Mouse (Mus musculus) hindlimb bud, embryonic 11.5 days (tissue): ENCODE data around the gene Pkdcc.

ENCODE experiments used
- DNase-seq: peaks from one replicate; pipeline ENCODE4 v3.0.0-alpha.2; 2012; ENCODE audit warnings: low read depth, low spot score; ENCODE audit errors: extremely low spot score

Pkdcc gene

DNA sequence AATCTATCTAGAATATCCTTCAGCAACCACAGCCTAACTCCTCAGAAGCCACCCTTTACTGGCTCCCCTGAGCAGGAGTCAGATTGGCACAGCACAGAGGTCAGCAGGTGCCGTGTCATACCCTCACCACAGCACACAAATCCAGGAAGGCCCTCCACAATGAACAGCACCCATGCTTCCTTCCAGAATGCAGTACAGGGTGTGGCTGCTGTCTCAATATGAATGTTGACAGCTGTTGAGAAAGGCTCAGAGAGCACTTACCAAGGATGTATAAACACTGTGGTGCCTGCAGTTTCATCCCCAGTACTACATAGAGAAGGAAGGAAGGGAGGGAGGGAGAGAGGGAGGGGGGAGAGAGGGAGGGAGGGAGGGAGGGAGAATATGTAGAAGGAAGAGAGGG, 29.4 kb downstream of the Pkdcc start:
- no peak for DNase-seq

DNA sequence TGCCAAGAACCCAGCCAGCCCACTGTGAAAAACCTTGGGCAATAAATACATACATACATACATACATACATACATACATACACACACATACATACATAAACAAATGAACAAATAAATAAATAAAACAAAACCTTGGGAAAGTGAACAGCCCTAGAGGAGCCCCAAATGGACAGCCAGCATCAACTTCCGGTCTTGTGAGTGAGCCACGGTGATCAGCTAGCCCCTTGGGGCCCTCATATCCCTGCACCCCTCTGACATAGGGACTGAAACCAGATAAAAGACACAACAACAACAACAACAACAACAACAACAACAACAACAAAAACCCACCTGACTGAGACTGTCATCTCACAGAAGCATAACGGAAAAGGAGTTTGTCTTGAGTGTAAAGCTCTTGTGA, 30.4 kb downstream of the Pkdcc start:
- DNase-seq: no peak

DNA sequence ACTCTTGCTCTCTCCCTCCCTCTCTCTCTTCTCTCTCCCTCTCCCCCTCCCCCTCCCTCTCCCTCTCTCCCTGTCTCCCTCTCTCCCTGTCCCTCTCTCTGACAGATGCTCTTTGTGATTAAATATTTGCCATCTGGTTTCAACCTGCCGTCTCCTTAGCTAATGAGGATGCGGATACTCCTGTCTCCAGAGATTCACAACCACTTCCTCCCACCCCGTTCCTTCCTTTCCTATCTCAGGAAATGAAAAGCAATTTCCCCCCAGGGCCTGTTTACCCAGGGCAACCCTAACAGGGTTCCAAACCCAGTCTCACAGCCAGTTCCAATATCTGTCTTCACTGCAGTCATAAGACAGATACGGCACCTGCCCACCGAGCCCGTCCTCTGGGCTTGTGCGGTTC, 31.0 kb downstream of the Pkdcc start:
- DNase-seq: no peak

DNA sequence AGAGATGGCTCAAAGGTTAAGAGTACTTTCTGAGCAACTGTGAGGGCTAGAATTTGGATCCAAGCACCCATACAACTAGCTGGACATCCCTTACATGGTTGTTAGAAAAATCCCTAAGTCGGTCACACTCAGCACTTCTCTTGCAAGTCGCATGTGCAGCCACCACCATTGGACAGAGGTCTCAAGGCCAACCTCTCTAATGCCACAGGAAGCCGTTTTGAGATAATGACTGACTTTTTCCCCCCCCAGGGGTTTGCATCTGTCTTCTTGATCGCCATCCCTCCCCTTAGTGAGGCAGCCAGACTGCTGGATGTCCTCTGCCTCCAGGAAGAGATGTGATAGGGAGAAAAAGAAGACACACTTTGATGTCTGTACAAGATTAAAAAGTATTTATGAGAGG, 32.1 kb downstream of the Pkdcc start:
- DNase-seq: no peak

DNA sequence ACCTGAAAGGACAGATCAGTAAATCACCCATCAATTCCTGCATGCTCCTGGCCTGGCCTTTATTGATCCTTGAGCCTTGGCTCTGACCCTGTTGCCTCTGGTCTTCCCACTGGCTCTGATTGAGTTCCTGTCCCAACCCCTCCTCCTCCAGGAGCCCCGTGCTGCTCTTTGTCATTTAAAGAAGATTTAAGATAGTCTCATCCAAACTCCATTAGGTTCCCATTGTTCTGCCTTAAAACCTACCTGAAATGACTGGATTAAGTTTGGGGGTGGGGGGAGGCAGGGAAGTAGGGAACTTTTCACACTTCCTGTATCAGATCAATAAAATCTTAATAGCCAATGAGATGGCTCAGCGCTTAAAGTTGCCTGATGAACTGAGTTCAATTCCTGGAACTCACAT, 33.4 kb downstream of the Pkdcc start:
- no peak for DNase-seq

DNA sequence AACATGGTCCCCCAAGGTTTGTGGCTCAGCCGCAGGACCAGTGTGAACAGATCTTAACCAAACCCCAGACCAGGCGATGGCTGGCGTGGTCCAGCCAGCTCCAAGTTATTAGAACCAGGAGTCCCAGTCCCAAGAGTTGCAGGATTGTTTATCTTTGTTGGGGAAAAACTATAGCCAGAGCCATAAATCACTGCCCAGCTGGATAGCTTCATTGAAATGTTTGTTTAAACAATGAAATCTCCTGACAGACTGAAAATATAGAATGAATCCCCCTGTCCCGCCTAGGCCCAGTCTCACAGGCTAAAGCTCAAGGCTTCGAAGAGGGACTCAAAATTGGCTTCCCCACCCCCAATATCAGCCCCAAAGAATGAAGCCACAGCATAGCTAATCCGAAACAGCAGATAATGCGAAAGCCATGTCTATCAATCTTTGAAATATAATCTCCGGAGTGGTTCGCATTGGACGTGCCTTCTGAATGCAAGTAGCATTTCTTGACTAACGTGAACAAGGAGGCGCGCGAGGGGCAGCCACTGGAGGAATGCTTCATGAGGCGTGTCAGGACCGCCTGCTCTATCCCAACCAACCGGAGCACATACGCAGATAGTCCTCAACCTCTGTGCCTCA, 35.9 kb downstream of the Pkdcc start:
- DNase-seq: no peak

DNA sequence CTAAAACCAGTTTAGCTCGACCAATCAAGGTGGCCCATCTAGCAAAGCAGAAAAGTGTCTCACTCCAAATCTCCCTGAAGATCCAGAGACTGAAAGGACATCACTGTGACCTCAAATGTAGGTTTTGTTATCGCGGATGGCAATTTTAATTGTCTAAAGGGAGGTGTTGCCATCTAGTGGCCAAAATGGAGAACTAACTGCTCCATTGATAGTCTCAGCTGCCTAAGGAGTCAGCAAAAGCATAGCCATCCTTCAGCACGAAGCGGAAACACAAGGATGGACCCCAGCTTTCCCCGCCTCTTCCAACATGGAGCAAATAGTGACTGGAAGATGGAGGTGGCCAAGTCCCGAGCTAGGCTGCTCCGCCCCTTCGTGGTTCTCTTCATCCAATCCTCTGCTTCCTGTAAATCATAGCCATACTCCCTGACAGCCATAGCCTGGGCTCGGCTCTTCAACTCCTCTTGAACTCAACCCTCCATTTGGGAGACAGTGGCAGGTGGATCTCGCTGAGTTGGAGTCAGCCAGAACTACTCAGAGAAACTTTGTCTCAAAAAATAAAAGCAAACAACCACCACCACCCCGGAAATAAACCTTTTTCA, 38.1 kb downstream of the Pkdcc start:
- DNase-seq: peak; percentile 68

DNA sequence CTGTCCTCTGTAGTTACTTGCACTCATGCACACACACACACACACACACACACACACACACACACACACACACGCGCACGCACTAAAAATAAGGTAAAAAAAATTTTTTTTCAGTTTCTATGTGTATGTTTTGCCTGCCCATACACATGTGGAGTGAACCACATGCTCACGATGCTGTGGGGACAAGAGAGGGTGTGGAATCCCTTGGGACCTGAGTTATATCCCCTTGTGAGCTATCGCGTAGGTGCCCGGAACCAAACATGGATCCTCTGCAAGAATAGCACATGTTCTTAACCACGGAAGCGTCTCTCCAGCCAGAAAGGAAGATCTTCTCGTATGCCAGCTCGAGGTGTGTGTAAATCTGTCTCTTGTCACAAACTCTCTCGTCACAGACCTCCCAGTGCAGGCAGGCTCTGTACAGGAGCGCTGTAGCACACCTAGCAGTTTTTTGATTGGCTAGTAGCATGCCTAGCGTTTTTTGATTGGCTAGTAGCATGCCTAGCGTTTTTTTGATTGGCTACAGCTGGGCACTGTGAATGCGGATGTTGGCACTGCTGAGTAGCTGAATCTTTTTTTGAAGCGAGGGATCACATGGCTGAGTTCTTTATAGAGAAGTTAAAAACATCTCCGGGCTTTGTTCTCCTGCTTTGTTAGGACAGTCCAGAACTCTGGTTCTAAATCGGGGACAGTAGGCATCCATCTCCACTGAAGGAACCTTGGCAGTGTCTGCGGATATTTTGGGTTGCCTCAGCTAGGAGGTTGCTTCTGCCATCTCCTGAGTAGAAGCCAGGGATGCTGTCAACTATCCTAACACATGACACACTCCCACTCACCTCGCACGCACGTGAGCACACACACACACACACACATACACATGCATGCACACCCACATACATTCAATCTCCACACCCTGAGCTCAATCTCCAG, 52.4 kb downstream of the Pkdcc start:
- DNase-seq: no peak

DNA sequence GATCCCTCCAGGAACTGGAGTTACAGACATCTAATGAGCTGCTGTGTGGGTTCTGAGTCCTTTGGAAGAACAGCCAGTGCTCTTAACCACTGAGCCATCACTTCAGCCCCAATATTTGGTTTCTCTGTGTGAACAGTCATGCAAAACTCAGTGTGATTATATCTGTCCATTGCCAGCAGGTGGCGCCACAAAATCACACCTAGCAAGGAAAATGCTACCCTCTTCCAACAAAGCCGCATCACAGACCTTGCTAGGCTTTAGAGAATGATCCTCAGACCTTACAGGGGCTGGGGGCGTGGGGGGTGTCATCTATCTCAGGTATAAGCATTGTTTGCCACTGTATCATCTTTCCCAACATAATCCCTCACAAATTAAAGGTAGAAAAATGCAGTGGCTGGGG, 56.4 kb downstream of the Pkdcc start:
- no peak for DNase-seq

DNA sequence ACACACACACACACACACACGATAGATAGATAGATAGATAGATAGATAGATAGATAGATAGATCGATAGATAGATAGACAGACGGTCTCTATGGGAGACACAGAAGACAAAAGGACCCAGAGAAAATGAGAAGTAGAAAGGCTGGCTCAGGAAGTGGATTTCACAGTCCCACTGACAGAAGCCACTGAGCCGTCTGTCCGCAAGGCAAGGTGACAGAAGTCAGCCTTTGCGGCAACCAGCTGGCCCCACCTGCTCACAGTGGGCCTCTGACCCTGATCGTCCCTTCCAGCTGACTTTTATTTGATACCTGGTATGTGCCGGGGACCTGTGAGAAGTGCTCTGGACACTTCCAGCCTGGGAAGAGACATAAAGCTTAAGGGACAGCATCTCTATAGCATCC, 57.5 kb downstream of the Pkdcc start:
- DNase-seq: no peak

DNA sequence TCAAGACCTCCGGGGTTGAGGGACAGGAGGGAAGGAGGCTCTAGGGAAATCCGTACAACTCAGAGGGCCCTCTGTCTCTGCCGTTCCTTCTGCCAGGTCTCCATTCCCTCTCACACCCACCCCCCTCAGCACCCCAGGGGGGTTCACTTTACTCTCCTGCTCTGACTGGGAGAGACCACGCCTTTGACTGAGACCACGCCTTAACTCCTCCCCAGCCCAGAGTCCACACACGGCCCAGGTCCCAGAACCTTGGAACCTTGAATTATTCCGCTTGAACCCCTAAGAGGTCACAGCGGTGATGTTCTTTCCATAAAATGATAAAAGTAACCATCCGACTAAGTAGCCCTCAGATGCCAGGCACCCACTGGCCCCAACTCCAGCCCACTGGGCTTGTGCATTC, 58.5 kb downstream of the Pkdcc start:
- DNase-seq: no peak

DNA sequence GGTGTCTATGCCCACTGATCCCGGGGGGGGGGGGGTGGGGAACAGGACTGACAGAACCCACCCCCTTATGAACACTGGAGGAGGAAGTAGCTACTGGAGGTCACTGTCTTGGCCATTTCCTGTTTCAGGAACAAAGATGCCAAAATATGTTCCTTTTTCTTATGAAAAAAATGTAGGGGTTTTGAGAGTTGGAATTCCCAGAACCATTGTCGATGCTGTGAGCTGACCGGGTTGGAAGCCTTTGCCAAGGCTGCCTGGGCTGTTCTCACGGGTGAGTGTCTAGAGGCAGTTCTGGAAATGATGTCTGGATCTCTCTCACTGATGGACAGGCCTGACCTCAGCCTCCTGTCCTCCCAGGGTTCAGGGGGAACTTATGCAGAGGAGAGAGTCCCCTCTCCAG, 59.0 kb downstream of the Pkdcc start:
- no peak for DNase-seq
